Mouse (Mus musculus): ENCODE measurements around the gene Zbtb49.

Gene Zbtb49

DNA sequence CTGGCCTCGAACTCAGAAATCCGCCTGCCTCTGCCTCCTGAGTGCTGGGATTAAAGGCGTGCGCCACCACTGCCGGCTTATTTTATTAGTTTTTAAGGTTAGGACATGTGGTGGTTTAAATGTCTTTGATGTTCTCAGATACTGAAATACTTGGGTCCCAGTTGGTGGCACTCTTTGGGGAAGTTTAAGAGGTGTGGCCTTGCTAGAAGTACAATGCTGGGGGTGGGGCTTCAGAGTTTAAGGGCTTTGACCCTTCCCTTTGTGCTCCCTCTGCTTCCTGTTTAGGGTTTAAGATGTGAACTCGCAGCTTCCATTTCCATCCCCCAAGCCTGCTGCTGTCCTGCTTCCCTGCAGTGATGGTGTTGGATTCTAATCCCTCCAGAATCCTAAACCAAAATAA lies 21.7 kb upstream of the Zbtb49 start:
- H3K4me3 ChIP-seq (replicated peaks; ENCODE audit: low read length) = no peak overlapping the region
- no peak for TF ChIP-seq CTCF (conservative IDR thresholded peaks at IDR 0.05; ENCODE audit: low read length)
- TF ChIP-seq NANOG (IDR thresholded peaks at IDR 0.05; ENCODE audit: borderline replicate concordance, low read length) = no peak
- no peak for TF ChIP-seq POU5F1 (IDR thresholded peaks at IDR 0.05; ENCODE audit: borderline replicate concordance, low read length)
- no peaks in the 10 kb centered on the region; the same call in 1 of the 2 replicates for H3K27me3 ChIP-seq (ENCODE audit: insufficient read depth, low read length)
- no peaks in the 10 kb centered on the region for H3K36me3 ChIP-seq (ENCODE audit: insufficient read depth, low read length)
- H3K4me1 ChIP-seq (replicated peaks; ENCODE audit: low read depth, low read length) = 0 out of 2 replicates have a peak, but pooled peaks cover 3% of the 10 kb centered on the region
- no peaks in the 10 kb centered on the region; the same call in 1 of the 2 replicates for H3K9me3 ChIP-seq (ENCODE audit: low read length)

DNA sequence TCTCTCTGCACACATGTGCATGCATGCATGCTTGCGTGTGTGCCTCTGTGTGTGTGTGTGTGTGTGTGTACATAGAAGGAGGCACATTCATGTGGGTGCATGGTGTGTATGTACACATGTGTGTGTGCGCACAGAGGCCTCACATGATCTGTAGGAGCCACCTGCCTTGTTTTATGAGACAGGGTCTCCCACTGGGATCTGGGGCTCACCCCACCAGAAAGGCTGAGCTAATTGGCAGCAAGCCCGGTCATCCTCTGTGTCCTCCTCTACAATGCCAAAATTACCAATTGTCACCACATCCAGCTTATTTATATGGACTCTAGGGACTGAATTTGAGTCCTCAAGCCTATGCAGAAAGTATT lies 21.2 kb upstream of the Zbtb49 start:
- Histone ChIP-seq H3K4me1 (replicated peaks; ENCODE audit: low read depth, low read length) (0 out of 2 replicates have a peak, but pooled peaks cover 3% of the 10 kb centered on the region), H3K27me3 (ENCODE audit: insufficient read depth, low read length) (no peaks in the 10 kb centered on the region; the same call in 1 of the 2 replicates), H3K36me3 (ENCODE audit: insufficient read depth, low read length) (no peaks in the 10 kb centered on the region), H3K4me3 (replicated peaks; ENCODE audit: low read length) (no peak overlapping the region), H3K9me3 (ENCODE audit: low read length) (no peaks in the 10 kb centered on the region; the same call in 1 of the 2 replicates)
- TF ChIP-seq POU5F1 (IDR thresholded peaks at IDR 0.05; ENCODE audit: borderline replicate concordance, low read length) (no peak), NANOG (IDR thresholded peaks at IDR 0.05; ENCODE audit: borderline replicate concordance, low read length) (no peak), CTCF (conservative IDR thresholded peaks at IDR 0.05; ENCODE audit: low read length) (no peak)

- TF ChIP-seq POU5F1 (IDR thresholded peaks at IDR 0.05; ENCODE audit: borderline replicate concordance, low read length) (no peak), NANOG (IDR thresholded peaks at IDR 0.05; ENCODE audit: borderline replicate concordance, low read length) (no peak)
- Histone ChIP-seq H3K4me1 (replicated peaks; ENCODE audit: low read depth, low read length) (0 out of 2 replicates have a peak, but pooled peaks cover 3% of the 10 kb centered on the region), H3K36me3 (ENCODE audit: insufficient read depth, low read length) (peaks cover 5% of the 10 kb centered on the region; the same call in 1 of the 2 replicates), H3K9me3 (ENCODE audit: low read length) (no peaks in the 10 kb centered on the region; the same call in 1 of the 2 replicates), H3K27me3 (ENCODE audit: insufficient read depth, low read length) (no peaks in the 10 kb centered on the region; the same call in 1 of the 2 replicates), H3K4me3 (replicated peaks; ENCODE audit: low read length) (no peak overlapping the region)
Measured at GRCm38 (mm10) chr5:38240727-38241472, 20.6 kb upstream of the Zbtb49 start.

DNA sequence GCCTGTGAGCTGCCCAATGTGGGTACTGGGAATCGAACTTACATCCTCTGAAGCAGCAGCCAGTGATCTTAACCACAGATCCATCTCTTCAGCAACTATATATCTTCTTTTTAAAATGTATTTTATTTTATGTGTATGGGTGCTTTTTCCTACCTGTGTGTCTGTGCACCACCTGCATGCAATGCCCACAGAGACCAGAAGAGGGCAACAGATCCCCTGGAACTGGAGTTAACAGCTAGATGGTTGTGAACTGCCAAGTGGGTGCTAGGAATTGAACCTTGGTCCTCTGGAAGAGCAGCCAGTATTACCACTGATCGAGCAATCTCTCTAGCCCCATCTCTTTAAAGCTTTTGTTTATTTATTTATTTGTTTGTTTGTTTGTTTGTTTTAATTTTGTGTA lies 16.4 kb upstream of the Zbtb49 start:
- H3K4me1 ChIP-seq (replicated peaks; ENCODE audit: low read depth, low read length) = no peaks in the 10 kb centered on the region
- peaks cover 47% of the 10 kb centered on the region for H3K36me3 ChIP-seq (ENCODE audit: insufficient read depth, low read length)
- no peaks in the 10 kb centered on the region; the same call in 1 of the 2 replicates for H3K27me3 ChIP-seq (ENCODE audit: insufficient read depth, low read length)
- H3K9me3 ChIP-seq (ENCODE audit: low read length) = no peaks in the 10 kb centered on the region
- no peak overlapping the region for H3K4me3 ChIP-seq (replicated peaks; ENCODE audit: low read length)
- TF ChIP-seq POU5F1 (IDR thresholded peaks at IDR 0.05; ENCODE audit: borderline replicate concordance, low read length) (no peak), NANOG (IDR thresholded peaks at IDR 0.05; ENCODE audit: borderline replicate concordance, low read length) (no peak), CTCF (conservative IDR thresholded peaks at IDR 0.05; ENCODE audit: low read length) (peak; percentile 71)

GRCm38 (mm10) chr5:38235422-38235821 lies 15.2 kb upstream of the Zbtb49 start:
- Histone ChIP-seq H3K27me3 (ENCODE audit: insufficient read depth, low read length) (no peaks in the 10 kb centered on the region), H3K9me3 (ENCODE audit: low read length) (no peaks in the 10 kb centered on the region), H3K4me1 (replicated peaks; ENCODE audit: low read depth, low read length) (peaks cover 8% of the 10 kb centered on the region), H3K36me3 (ENCODE audit: insufficient read depth, low read length) (peaks cover 59% of the 10 kb centered on the region), H3K4me3 (replicated peaks; ENCODE audit: low read length) (no peak overlapping the region)
- TF ChIP-seq POU5F1 (IDR thresholded peaks at IDR 0.05; ENCODE audit: borderline replicate concordance, low read length) (no peak), CTCF (conservative IDR thresholded peaks at IDR 0.05; ENCODE audit: low read length) (peak; percentile 73)

DNA sequence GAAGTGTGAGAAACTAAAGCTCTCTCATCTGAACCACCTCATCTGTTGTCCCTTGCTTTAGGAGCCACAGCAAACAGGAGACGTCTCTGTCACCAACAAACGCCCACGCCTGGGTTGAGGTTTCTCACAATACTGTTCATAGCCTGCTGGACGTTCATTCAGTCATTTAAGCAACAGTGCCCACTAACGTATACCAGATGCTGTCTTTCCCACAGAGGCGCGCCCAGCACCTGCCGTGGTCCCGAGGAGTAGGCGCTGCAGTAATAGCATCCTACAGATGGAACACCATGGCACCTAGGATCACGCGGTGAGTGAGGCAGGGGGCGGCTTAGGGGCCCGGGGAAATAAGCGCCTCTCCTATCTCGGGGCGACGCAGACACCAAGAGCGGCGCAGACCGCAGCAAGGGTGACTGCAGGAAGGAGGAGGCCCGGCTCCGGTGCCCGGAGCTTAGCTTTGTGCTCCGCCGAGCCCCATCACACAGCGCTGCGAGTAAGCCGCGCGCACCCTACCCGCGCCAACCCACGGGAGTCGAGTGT lies 418 bp downstream of the Zbtb49 start:
- peaks cover 41% of the 10 kb centered on the region for H3K4me1 ChIP-seq (replicated peaks; ENCODE audit: low read depth, low read length)

GRCm38 (mm10) chr5:38213009-38213408 lies 7.2 kb downstream of the Zbtb49 start:
- Histone ChIP-seq H3K4me3 (replicated peaks; ENCODE audit: low read length) (no peak overlapping the region), H3K4me1 (replicated peaks; ENCODE audit: low read depth, low read length) (peaks cover 32% of the 10 kb centered on the region), H3K36me3 (ENCODE audit: insufficient read depth, low read length) (peaks cover 84% of the 10 kb centered on the region), H3K27me3 (ENCODE audit: insufficient read depth, low read length) (no peaks in the 10 kb centered on the region), H3K9me3 (ENCODE audit: low read length) (no peaks in the 10 kb centered on the region)
- TF ChIP-seq CTCF (conservative IDR thresholded peaks at IDR 0.05; ENCODE audit: low read length) = no peak

More for the DNA sequence above, 418 bp downstream of the Zbtb49 start:
- Histone ChIP-seq H3K4me3 (replicated peaks; ENCODE audit: low read length) (peak overlapping the region; percentile 99), H3K36me3 (ENCODE audit: insufficient read depth, low read length) (peaks cover 54% of the 10 kb centered on the region), H3K9me3 (ENCODE audit: low read length) (no peaks in the 10 kb centered on the region), H3K27me3 (ENCODE audit: insufficient read depth, low read length) (no peaks in the 10 kb centered on the region)
- TF ChIP-seq POU5F1 (IDR thresholded peaks at IDR 0.05; ENCODE audit: borderline replicate concordance, low read length) (no peak), NANOG (IDR thresholded peaks at IDR 0.05; ENCODE audit: borderline replicate concordance, low read length) (no peak), CTCF (conservative IDR thresholded peaks at IDR 0.05; ENCODE audit: low read length) (no peak)

DNA sequence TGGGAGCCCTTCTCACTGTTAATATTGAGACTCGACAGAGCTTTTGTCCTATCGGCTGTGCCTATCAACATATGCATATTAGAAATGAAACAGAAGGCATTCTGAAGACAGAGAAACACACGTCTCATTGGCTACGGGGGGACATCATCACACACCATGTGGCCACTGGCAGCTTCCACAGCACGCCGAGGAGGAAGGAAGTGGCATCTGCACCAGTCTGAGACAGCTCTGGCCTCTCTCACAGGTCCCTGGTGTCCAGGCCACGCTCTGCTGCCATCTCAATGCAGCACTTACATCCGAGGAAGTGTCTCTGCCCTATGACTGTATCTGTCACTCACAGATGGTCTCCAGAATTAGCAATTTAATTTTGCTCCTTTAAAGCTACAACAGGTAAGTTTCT lies 8.6 kb downstream of the Zbtb49 start:
- H3K36me3 ChIP-seq (ENCODE audit: insufficient read depth, low read length) = peaks cover 79% of the 10 kb centered on the region
- TF ChIP-seq CTCF (conservative IDR thresholded peaks at IDR 0.05; ENCODE audit: low read length) (no peak), NANOG (IDR thresholded peaks at IDR 0.05; ENCODE audit: borderline replicate concordance, low read length) (no peak), POU5F1 (IDR thresholded peaks at IDR 0.05; ENCODE audit: borderline replicate concordance, low read length) (no peak)
- H3K27me3 ChIP-seq (ENCODE audit: insufficient read depth, low read length) = no peaks in the 10 kb centered on the region
- H3K9me3 ChIP-seq (ENCODE audit: low read length) = no peaks in the 10 kb centered on the region
- H3K4me3 ChIP-seq (replicated peaks; ENCODE audit: low read length) = no peak overlapping the region
- H3K4me1 ChIP-seq (replicated peaks; ENCODE audit: low read depth, low read length) = peaks cover 26% of the 10 kb centered on the region
